Mouse (Mus musculus) stomach, postnatal 0 days (tissue): ENCODE measurements around the gene Gal3st3.

ENCODE experiments used
- CTCF ChIP-seq: IDR thresholded peaks from 2 replicates; pipeline ENCODE4 v1.5.1; 2016; ENCODE audit warnings: antibody characterized with exemption, low read depth, mild to moderate bottlenecking, moderate library complexity
- EP300 ChIP-seq: optimal IDR thresholded peaks from 2 replicates; pipeline ENCODE3; 2016; ENCODE audit warnings: antibody characterized with exemption

DNA sequence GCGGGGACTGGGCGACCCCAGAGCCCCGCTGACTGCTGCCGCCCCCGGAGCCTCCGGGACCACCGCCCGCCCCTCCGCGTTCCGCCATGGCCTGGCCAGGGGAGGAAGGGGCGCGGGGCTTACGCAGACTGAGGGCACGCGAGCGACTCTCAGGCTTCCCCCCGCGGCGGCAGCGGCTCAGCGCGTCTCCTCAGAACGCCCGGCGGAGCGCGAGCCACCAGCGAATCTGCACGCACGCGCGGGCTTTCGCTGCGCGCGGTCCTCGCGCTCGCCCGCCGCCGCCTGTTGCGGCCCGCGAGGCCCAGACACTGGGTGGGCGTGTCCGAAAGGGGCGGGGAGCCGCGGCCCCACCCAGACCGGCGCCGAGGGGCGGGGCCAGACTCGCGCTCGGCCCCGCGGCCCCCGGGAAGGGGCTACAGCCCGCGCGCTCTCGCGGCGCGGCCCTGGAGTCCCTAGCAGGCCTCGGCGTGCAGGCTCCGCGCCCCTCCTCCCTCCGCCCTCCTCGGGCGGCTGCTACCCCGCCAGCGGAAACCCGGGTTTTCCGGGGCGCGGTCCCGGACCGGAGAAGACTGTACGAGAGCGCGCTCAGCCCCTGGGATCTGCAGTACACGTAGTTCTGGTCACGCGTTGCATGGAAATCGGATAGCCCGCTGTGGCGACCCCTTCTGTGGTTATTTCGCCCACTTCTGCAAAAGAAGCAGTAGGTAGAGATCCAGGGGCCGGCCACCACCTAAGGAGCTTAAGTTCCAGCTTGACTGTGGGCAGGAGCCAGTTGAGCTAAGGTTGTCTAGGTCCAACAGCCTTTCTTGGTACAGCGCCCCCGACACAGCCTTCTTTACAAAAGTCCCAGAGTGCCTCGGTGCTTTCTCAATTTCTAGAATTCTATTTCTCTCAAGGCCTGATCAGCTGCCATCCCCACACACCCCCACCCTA lies 25.1 kb upstream of the Gal3st3 start, which contains the start of gene Pacs1:
- no peak for TF ChIP-seq CTCF
- TF ChIP-seq EP300 = no peak
